Mouse (Mus musculus) bone marrow macrophage, adult 2 months (primary cell): ENCODE results near the gene Plxna1.

Source experiments
- CTCF ChIP-seq: IDR thresholded peaks from 2 replicates; pipeline ENCODE4 v1.5.1; 2012; ENCODE audit warnings: low read depth, mild to moderate bottlenecking, low read length, moderate library complexity
- POLR2A ChIP-seq: IDR thresholded peaks from 2 replicates; pipeline ENCODE4 v1.6.1; 2012; ENCODE audit warnings: mild to moderate bottlenecking, low read depth, low read length, borderline replicate concordance

DNA sequence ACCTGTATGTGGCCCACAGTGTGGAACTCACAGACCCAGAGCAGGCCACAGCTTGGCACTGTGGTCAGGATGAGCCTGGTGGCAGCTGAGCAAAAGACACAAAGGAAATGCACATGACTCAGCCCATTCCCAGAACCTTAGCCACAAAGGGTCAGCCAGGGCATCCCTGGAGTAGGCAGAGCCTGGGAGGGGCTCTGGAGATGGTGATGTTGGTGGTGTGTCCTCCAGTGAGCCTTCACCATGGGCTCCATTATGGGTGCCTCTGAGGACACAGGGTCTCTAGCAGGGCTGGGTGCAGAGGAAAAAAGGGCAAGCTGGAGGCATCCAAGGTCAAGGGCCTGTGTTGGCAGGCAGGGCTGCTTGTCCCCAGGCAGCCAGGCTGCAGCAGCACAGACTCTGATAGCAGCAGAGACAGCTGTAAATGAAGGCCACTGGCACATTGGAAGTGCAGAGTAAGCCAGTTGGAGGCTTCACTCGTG is 12.3 kb downstream of the Plxna1 start:
- no peak for TF ChIP-seq CTCF
- no peak for TF ChIP-seq POLR2A
